Mouse (Mus musculus) erythroblast, adult 5-6 weeks (primary cell): ENCODE data around the gene Rhox2b. TPM values are rescaled to one million over a fixed set of nuclear protein-coding genes. Genes with fewer than 3 reads are reported as not detected.
"Not testable (repeated sequence)": the region's sequence is repeated elsewhere in the genome, so short reads cannot be mapped to it uniquely, and the experiment has no call there.

Experiments used
- ATAC-seq: replicated peaks from 2 replicates; pipeline ENCODE4 v1.8.0; 2016; ENCODE audit warnings: moderate number of reproducible peaks, mild to moderate bottlenecking, moderate TSS enrichment, inconsistent platforms; ENCODE audit not compliant: poor library complexity, low FRiP score, severe bottlenecking
- total RNA-seq, 2 experiments: library from RNA; stranded (forward) in 1 of 2; stranded (reverse) in 1 of 2; fragments of 150-400 nt in 1 of 2; fragments of 200-764, 138-1000 nt in 1 of 2; gene quantifications; 2 replicates each; pipeline versions ENCODE4 v1.2.3 to v1.2.4; 2015 to 2017; ENCODE audit warnings: low replicate concordance in 2 of 2

The Rhox2b gene
- total RNA-seq (2015; ENCODE audit: low replicate concordance) (not detected in 2 replicates), total RNA-seq (2017; ENCODE audit: low replicate concordance) (not detected in 2 replicates)

DNA sequence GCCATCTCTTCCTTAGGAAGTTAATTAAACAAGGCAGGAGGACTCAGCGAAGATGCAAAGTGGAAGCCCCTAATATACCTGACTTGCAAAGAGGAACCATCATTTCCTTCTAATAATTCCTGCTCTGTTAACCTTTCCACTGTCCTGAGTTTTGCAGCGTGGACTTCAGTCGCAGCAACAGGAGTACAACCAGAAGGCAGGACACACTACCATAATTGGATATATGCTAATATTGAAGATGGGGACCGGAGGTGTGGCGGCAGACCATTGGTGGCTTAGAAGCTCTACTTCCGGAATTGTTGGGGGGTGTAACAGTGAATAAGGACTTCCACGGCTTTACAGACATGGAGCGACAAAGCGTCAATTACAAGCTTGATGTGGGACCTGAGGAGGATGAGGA lies at the start of gene Rhox2b:
Gene Rhox2b (plus strand): TSS at position 301 of the 400 bp plus-strand sequence.
- ATAC-seq: not testable (repeated sequence)

DNA sequence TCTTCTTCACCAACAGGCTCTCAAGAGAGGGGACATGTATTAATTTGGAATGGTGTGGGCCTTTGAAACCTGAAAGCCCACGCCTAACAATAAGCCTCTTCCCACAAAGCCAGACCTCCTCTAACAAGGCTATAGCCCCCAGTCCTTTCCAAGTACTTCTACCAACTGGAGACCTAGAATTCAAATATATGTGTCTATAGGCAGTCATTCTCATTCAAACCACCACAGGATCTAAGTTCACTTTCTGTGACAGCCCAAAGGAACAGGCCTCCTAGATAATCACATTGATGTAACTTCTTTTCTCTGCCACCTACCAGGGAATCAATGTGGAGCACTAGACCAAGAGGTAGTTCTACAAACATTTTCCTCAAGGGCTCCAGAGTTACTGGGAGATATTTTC lies 32.1 kb upstream of the Rhox2b start, which contains the start of gene Rhox3a2:
Gene Rhox3a2 (plus strand): TSS at position 301 of the 400 bp plus-strand sequence.
- not testable (repeated sequence) for ATAC-seq

DNA sequence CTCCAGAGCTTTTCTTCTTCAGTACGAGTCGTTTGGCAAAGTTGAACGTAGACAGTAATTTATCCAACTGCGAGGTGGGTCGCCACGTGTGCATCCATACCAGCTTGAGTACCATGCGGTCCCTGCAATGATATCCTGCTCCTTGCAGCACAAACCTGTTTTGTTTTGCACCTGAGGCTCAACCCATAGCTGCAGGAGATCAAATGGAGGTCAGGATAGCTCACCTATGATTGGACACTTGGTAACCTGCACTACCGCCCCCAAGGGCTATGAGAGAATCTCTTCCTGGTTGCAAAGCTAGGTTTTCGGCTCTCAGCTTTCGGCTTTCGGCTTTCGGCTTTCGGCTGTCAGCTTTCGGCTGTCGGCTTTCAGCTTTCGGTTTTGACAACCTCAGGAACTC lies 21.3 kb upstream of the Rhox2b start, which contains the start of gene Rhox4a2:
Gene Rhox4a2 (plus strand): TSS at position 301 of the 400 bp plus-strand sequence.
- not testable (repeated sequence) for ATAC-seq

DNA sequence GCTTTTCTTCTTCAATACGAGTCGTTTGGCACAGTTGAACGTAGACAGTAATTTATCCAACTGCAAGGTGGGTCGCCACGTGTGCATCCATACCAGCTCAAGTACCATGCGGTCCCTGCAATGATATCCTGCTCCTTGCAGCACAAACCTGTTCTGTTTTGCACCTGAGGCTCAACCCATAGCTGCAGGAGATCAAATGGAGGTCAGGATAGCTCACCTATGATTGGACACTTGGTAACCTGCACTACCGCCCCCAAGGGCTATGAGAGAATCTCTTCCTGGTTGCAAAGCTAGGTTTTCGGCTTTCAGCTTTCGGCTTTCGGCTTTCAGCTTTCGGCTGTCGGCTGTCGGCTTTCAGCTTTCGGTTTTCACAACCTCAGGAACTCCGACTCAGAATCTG lies 20.3 kb downstream of the Rhox2b start, which contains the start of gene Rhox4b:
Gene Rhox4b (plus strand): TSS at position 301 of the 400 bp plus-strand sequence.
- ATAC-seq: not testable (repeated sequence)

DNA sequence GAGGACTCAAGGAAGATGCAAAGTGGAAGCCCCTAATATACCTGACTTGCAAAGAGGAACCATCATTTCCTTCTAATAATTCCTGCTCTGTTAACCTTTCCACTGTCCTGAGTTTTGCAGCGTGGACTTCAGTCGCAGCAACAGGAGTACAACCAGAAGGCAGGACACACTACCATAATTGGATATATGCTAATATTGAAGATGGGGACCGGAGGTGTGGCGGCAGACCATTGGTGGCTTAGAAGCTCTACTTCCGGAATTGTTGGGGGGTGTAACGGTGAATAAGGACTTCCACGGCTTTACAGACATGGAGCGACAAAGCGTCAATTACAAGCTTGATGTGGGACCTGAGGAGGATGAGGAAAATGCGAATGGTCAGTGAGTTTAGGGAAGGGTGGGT lies 41.5 kb downstream of the Rhox2b start, which contains the start of gene Rhox2c:
Gene Rhox2c (plus strand): TSS at position 301 of the 400 bp plus-strand sequence.
- not testable (repeated sequence) for ATAC-seq

DNA sequence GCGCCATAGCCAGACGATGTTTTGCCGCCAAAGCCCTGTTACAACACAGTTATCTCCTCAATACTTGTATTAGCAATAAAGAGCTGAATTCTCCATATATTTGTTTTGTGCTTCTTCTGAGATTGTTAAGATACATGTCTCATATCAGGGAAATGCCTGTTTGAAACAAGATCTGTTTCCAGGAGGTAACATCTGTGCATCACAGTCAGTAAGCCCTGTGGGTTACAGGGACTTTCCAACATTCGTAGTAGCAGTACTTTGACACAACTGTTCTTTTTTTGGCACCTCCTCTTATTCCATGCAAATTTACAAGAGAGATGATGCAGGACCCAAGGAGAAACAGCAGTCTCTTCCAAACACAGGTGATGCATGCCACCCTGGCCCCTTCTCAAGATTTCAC lies 46.4 kb downstream of the Rhox2b start, which contains the start of gene Rhox3c:
Gene Rhox3c (plus strand): TSS at position 301 of the 400 bp plus-strand sequence.
- ATAC-seq: not testable (repeated sequence)

Other genes with a start within 250 kb of the Rhox2b start
- not detected in 2 replicates for gene Akap14, start 243.2 kb upstream of the Rhox2b start, total RNA-seq (2015; ENCODE audit: low replicate concordance)
- not detected in 2 replicates for gene Akap14, start 243.2 kb upstream of the Rhox2b start, total RNA-seq (2017; ENCODE audit: low replicate concordance)
- 46.7 and 47.0 TPM in 2 replicates for gene Ndufa1, start 220.9 kb upstream of the Rhox2b start, total RNA-seq (2015; ENCODE audit: low replicate concordance)
- gene Ndufa1, start 220.9 kb upstream of the Rhox2b start, total RNA-seq (2017; ENCODE audit: low replicate concordance): 26.6 and 36.0 TPM in 2 replicates
- gene Rnf113a1, start 220.8 kb upstream of the Rhox2b start, total RNA-seq (2015; ENCODE audit: low replicate concordance): 1.3 TPM in 1 of 2 replicates, not detected in the other
- 0.56 and 1.0 TPM in 2 replicates for gene Rnf113a1, start 220.8 kb upstream of the Rhox2b start, total RNA-seq (2017; ENCODE audit: low replicate concordance)
- not detected in 2 replicates for gene Gm9, start 201.0 kb upstream of the Rhox2b start, total RNA-seq (2015; ENCODE audit: low replicate concordance)
- 0.70 TPM in 1 of 2 replicates, not detected in the other for gene Gm9, start 201.0 kb upstream of the Rhox2b start, total RNA-seq (2017; ENCODE audit: low replicate concordance)
- gene Rhox1, start 189.8 kb upstream of the Rhox2b start, total RNA-seq (2015; ENCODE audit: low replicate concordance): not detected in 2 replicates
- not detected in 2 replicates for gene Rhox1, start 189.8 kb upstream of the Rhox2b start, total RNA-seq (2017; ENCODE audit: low replicate concordance)
- gene Rhox2a, start 167.1 kb upstream of the Rhox2b start, total RNA-seq (2015; ENCODE audit: low replicate concordance): not detected in 2 replicates
- not detected in 2 replicates for gene Rhox2a, start 167.1 kb upstream of the Rhox2b start, total RNA-seq (2017; ENCODE audit: low replicate concordance)
- not detected in 2 replicates for gene Rhox3a, start 162.1 kb upstream of the Rhox2b start, total RNA-seq (2015; ENCODE audit: low replicate concordance)
- not detected in 2 replicates for gene Rhox3a, start 162.1 kb upstream of the Rhox2b start, total RNA-seq (2017; ENCODE audit: low replicate concordance)
- not detected in 2 replicates for gene Rhox4a, start 146.7 kb upstream of the Rhox2b start, total RNA-seq (2015; ENCODE audit: low replicate concordance)
- gene Rhox4a, start 146.7 kb upstream of the Rhox2b start, total RNA-seq (2017; ENCODE audit: low replicate concordance): not detected in 2 replicates
- not detected in 2 replicates for gene Rhox3a2, start 32.0 kb upstream of the Rhox2b start, total RNA-seq (2015; ENCODE audit: low replicate concordance)
- not detected in 2 replicates for gene Rhox3a2, start 32.0 kb upstream of the Rhox2b start, total RNA-seq (2017; ENCODE audit: low replicate concordance)
- gene Rhox4a2, start 21.2 kb upstream of the Rhox2b start, total RNA-seq (2015; ENCODE audit: low replicate concordance): not detected in 2 replicates
- not detected in 2 replicates for gene Rhox4a2, start 21.2 kb upstream of the Rhox2b start, total RNA-seq (2017; ENCODE audit: low replicate concordance)
- not detected in 2 replicates for gene Rhox4b, start 20.4 kb downstream of the Rhox2b start, total RNA-seq (2015; ENCODE audit: low replicate concordance)
- not detected in 2 replicates for gene Rhox4b, start 20.4 kb downstream of the Rhox2b start, total RNA-seq (2017; ENCODE audit: low replicate concordance)
- gene Rhox2c, start 41.6 kb downstream of the Rhox2b start, total RNA-seq (2015; ENCODE audit: low replicate concordance): not detected in 2 replicates
- gene Rhox2c, start 41.6 kb downstream of the Rhox2b start, total RNA-seq (2017; ENCODE audit: low replicate concordance): not detected in 2 replicates
- not detected in 2 replicates for gene Rhox3c, start 46.5 kb downstream of the Rhox2b start, total RNA-seq (2015; ENCODE audit: low replicate concordance)
- gene Rhox3c, start 46.5 kb downstream of the Rhox2b start, total RNA-seq (2017; ENCODE audit: low replicate concordance): not detected in 2 replicates
- not detected in 2 replicates for gene Rhox4c, start 68.3 kb downstream of the Rhox2b start, total RNA-seq (2015; ENCODE audit: low replicate concordance)
- not detected in 2 replicates for gene Rhox4c, start 68.3 kb downstream of the Rhox2b start, total RNA-seq (2017; ENCODE audit: low replicate concordance)
- not detected in 2 replicates for gene Rhox2d, start 81.4 kb downstream of the Rhox2b start, total RNA-seq (2015; ENCODE audit: low replicate concordance)
- gene Rhox2d, start 81.4 kb downstream of the Rhox2b start, total RNA-seq (2017; ENCODE audit: low replicate concordance): not detected in 2 replicates
- gene Rhox4d, start 102.3 kb downstream of the Rhox2b start, total RNA-seq (2015; ENCODE audit: low replicate concordance): not detected in 2 replicates
- not detected in 2 replicates for gene Rhox4d, start 102.3 kb downstream of the Rhox2b start, total RNA-seq (2017; ENCODE audit: low replicate concordance)
- not detected in 2 replicates for gene Rhox2e, start 118.4 kb downstream of the Rhox2b start, total RNA-seq (2015; ENCODE audit: low replicate concordance)
- not detected in 2 replicates for gene Rhox2e, start 118.4 kb downstream of the Rhox2b start, total RNA-seq (2017; ENCODE audit: low replicate concordance)
- gene Rhox3e, start 130.0 kb downstream of the Rhox2b start, total RNA-seq (2015; ENCODE audit: low replicate concordance): not detected in 2 replicates
- gene Rhox3e, start 130.0 kb downstream of the Rhox2b start, total RNA-seq (2017; ENCODE audit: low replicate concordance): not detected in 2 replicates
- not detected in 2 replicates for gene Rhox4e, start 145.3 kb downstream of the Rhox2b start, total RNA-seq (2015; ENCODE audit: low replicate concordance)
- not detected in 2 replicates for gene Rhox4e, start 145.3 kb downstream of the Rhox2b start, total RNA-seq (2017; ENCODE audit: low replicate concordance)
- gene Rhox2f, start 159.3 kb downstream of the Rhox2b start, total RNA-seq (2015; ENCODE audit: low replicate concordance): not detected in 2 replicates
- not detected in 2 replicates for gene Rhox2f, start 159.3 kb downstream of the Rhox2b start, total RNA-seq (2017; ENCODE audit: low replicate concordance)
- gene Rhox3f, start 168.9 kb downstream of the Rhox2b start, total RNA-seq (2015; ENCODE audit: low replicate concordance): not detected in 2 replicates
- gene Rhox3f, start 168.9 kb downstream of the Rhox2b start, total RNA-seq (2017; ENCODE audit: low replicate concordance): not detected in 2 replicates
- not detected in 2 replicates for gene Rhox4f, start 195.6 kb downstream of the Rhox2b start, total RNA-seq (2015; ENCODE audit: low replicate concordance)
- gene Rhox4f, start 195.6 kb downstream of the Rhox2b start, total RNA-seq (2017; ENCODE audit: low replicate concordance): not detected in 2 replicates
- gene Rhox3g, start 216.5 kb downstream of the Rhox2b start, total RNA-seq (2015; ENCODE audit: low replicate concordance): not detected in 2 replicates
- gene Rhox3g, start 216.5 kb downstream of the Rhox2b start, total RNA-seq (2017; ENCODE audit: low replicate concordance): not detected in 2 replicates
- gene Rhox2g, start 231.4 kb downstream of the Rhox2b start, total RNA-seq (2015; ENCODE audit: low replicate concordance): not detected in 2 replicates
- not detected in 2 replicates for gene Rhox2g, start 231.4 kb downstream of the Rhox2b start, total RNA-seq (2017; ENCODE audit: low replicate concordance)
- gene Rhox4g, start 239.3 kb downstream of the Rhox2b start, total RNA-seq (2015; ENCODE audit: low replicate concordance): not detected in 2 replicates
- gene Rhox4g, start 239.3 kb downstream of the Rhox2b start, total RNA-seq (2017; ENCODE audit: low replicate concordance): not detected in 2 replicates